Mouse (Mus musculus) C2C12 (cell line): Measurements from ENCODE around the gene Ryk.

Source experiments
- CEBPB ChIP-seq: IDR thresholded peaks from one replicate; pipeline ENCODE4 v1.6.1; 2011; ENCODE audit warnings: low read depth, mild to moderate bottlenecking, control low read depth, moderate library complexity
- CTCF ChIP-seq: IDR thresholded peaks from one replicate; pipeline ENCODE4 v1.5.1; 2011; ENCODE audit not compliant: control insufficient read depth, insufficient read depth, insufficient read length
- MYOG ChIP-seq: IDR thresholded peaks from one replicate; pipeline ENCODE4 v1.6.1; 2011; ENCODE audit not compliant: control insufficient read depth, insufficient read length; ENCODE audit errors: extremely low read depth

- no peak for TF ChIP-seq CTCF
- no peak for TF ChIP-seq MYOG
- no peak for TF ChIP-seq CEBPB
These were observed 99.4 kb downstream of the Ryk start for GRCm38 (mm10) chr9:102933925-102934721.
